Mouse (Mus musculus) olfactory bulb, adult 2 months (tissue): ENCODE measurements around the gene Fam117b. TPM values are rescaled to one million over a fixed set of nuclear protein-coding genes. Genes with fewer than 3 reads are reported as not detected.

Experiments
- H3K27ac ChIP-seq: fragments of 200-500 bp; 2 replicates; pipeline ENCODE4 v1.5.1; 2012; ENCODE audit warnings: low read depth, low read length; ENCODE audit not compliant: insufficient read depth
- H3K4me1 ChIP-seq: fragments of 200-500 bp; 2 replicates; pipeline ENCODE4 v1.6.1; 2012; ENCODE audit warnings: low read length; ENCODE audit not compliant: control insufficient read depth, insufficient read depth
- H3K4me3 ChIP-seq: fragments of 200-500 bp; 2 replicates; pipeline ENCODE4 v1.5.1; 2012; ENCODE audit warnings: mild to moderate bottlenecking, low read depth, low read length, moderate library complexity; ENCODE audit not compliant: insufficient read depth
- CTCF ChIP-seq: fragments of 200-500 bp; IDR thresholded peaks from 2 replicates; pipeline ENCODE4 v1.5.1; 2012; ENCODE audit warnings: low read depth, mild to moderate bottlenecking, low read length, moderate library complexity; ENCODE audit not compliant: insufficient read depth
- POLR2A ChIP-seq: fragments of 200-500 bp; IDR thresholded peaks from 2 replicates; pipeline ENCODE4 v1.6.1; 2012; ENCODE audit warnings: mild to moderate bottlenecking, low read depth, low read length, moderate library complexity; ENCODE audit not compliant: insufficient read depth
- WGBS: fragments of 180-500 bp; shearing (Covaris S2); methylation state at CpG from one replicate; pipeline ENCODE4 v1.1.7; 2018; 5-methylcytosine and 5-hydroxymethylcytosine counted together
- polyA plus RNA-seq: library from polyadenylated mRNA; stranded (reverse); fragments of >200 nt; gene quantifications from 2 replicates; pipeline ENCODE4 v1.2.4, GENCODE M21; 2012; ENCODE audit warnings: low replicate concordance; ENCODE audit not compliant: missing spikeins, insufficient read depth, insufficient read length

The Fam117b gene
- polyA plus RNA-seq, 1 experiment: not detected

- Histone ChIP-seq H3K4me3 (no peak overlapping the region), H3K27ac (no peak overlapping the region), H3K4me1 (peaks cover 9% of the 10 kb centered on the region)
- TF ChIP-seq POLR2A (no peak), CTCF (no peak)
- WGBS: 96% methylated on average over 1 of the region's 1 CpGs
Measured at GRCm38 (mm10) chr1:59923673-59924072, 10.9 kb downstream of the Fam117b start.

- H3K27ac ChIP-seq: no peak overlapping the region
- H3K4me1 ChIP-seq: peaks cover 9% of the 10 kb centered on the region
- TF ChIP-seq CTCF (no peak), POLR2A (no peak)
- 98% methylated on average over 2 of the region's 2 CpGs for WGBS
- no peak overlapping the region for H3K4me3 ChIP-seq
Measured at GRCm38 (mm10) chr1:59924411-59924810, 11.6 kb downstream of the Fam117b start.

- Histone ChIP-seq H3K4me3 (no peak overlapping the region), H3K27ac (no peak overlapping the region), H3K4me1 (peaks cover 9% of the 10 kb centered on the region)
- 97% methylated on average over 3 of the region's 3 CpGs for WGBS
- TF ChIP-seq CTCF (no peak), POLR2A (no peak)
Measured at GRCm38 (mm10) chr1:59926021-59926672, 13.3 kb downstream of the Fam117b start.

GRCm38 (mm10) chr1:59927131-59927680, 14.4 kb downstream of the Fam117b start:
- 85% methylated on average over 2 of the region's 2 CpGs for WGBS
- Histone ChIP-seq H3K4me1 (peaks cover 9% of the 10 kb centered on the region), H3K4me3 (no peak overlapping the region), H3K27ac (no peak overlapping the region)
- no peak for TF ChIP-seq CTCF
- no peak for TF ChIP-seq POLR2A

- no peak overlapping the region for H3K4me3 ChIP-seq
- no peak overlapping the region for H3K27ac ChIP-seq
- no peak for TF ChIP-seq CTCF
- TF ChIP-seq POLR2A: no peak
- peaks cover 8% of the 10 kb centered on the region for H3K4me1 ChIP-seq
Measured at GRCm38 (mm10) chr1:59930926-59931325, 18.1 kb downstream of the Fam117b start.

- H3K27ac ChIP-seq: no peak overlapping the region
- TF ChIP-seq POLR2A (no peak), CTCF (no peak)
- H3K4me1 ChIP-seq: no peaks in the 10 kb centered on the region
- no peak overlapping the region for H3K4me3 ChIP-seq
- WGBS: 66% methylated on average over 2 of the region's 2 CpGs
Measured at GRCm38 (mm10) chr1:59932991-59933390, 20.2 kb downstream of the Fam117b start.

- WGBS: 100% methylated on average over 1 of the region's 1 CpGs
- TF ChIP-seq POLR2A (no peak), CTCF (no peak)
- Histone ChIP-seq H3K27ac (no peak overlapping the region), H3K4me1 (no peaks in the 10 kb centered on the region), H3K4me3 (no peak overlapping the region)
Measured at GRCm38 (mm10) chr1:59941063-59941462, 28.3 kb downstream of the Fam117b start.

GRCm38 (mm10) chr1:59942057-59942790, 29.4 kb downstream of the Fam117b start:
- 85% methylated on average over 6 of the region's 6 CpGs for WGBS
- no peaks in the 10 kb centered on the region for H3K4me1 ChIP-seq
- TF ChIP-seq POLR2A: no peak
- no peak for TF ChIP-seq CTCF
- no peak overlapping the region for H3K27ac ChIP-seq
- H3K4me3 ChIP-seq: no peak overlapping the region

- TF ChIP-seq CTCF (no peak), POLR2A (no peak)
- WGBS: 72% methylated on average over 5 of the region's 5 CpGs
Measured at GRCm38 (mm10) chr1:59943825-59944224, 31.0 kb downstream of the Fam117b start.

More at GRCm38 (mm10) chr1:59943825-59944224, 31.0 kb downstream of the Fam117b start:
- H3K4me1 ChIP-seq: no peaks in the 10 kb centered on the region
- H3K27ac ChIP-seq: no peak overlapping the region
- no peak overlapping the region for H3K4me3 ChIP-seq
